Mouse (Mus musculus): Measurements from ENCODE around the gene Miga2. TPM values are rescaled to one million over a fixed set of nuclear protein-coding genes. Genes with fewer than 3 reads are reported as not detected.

Gene Miga2
- total RNA-seq (2021) (10 to 100 TPM; 74.2 to 90.3 TPM), polyA plus RNA-seq (2012; rRNA removed) (64.3 and 98.7 TPM in 2 replicates)
- long read RNA-seq, transcript Miga2-201 (16 exons, 3,381 nt), result major isoform, 35 of 77 reads
- long read RNA-seq, partial matches to known transcripts, result 11 of 77 reads
- long read RNA-seq, other reads (novel, unspliced or antisense), result 27 of 77 reads

DNA sequence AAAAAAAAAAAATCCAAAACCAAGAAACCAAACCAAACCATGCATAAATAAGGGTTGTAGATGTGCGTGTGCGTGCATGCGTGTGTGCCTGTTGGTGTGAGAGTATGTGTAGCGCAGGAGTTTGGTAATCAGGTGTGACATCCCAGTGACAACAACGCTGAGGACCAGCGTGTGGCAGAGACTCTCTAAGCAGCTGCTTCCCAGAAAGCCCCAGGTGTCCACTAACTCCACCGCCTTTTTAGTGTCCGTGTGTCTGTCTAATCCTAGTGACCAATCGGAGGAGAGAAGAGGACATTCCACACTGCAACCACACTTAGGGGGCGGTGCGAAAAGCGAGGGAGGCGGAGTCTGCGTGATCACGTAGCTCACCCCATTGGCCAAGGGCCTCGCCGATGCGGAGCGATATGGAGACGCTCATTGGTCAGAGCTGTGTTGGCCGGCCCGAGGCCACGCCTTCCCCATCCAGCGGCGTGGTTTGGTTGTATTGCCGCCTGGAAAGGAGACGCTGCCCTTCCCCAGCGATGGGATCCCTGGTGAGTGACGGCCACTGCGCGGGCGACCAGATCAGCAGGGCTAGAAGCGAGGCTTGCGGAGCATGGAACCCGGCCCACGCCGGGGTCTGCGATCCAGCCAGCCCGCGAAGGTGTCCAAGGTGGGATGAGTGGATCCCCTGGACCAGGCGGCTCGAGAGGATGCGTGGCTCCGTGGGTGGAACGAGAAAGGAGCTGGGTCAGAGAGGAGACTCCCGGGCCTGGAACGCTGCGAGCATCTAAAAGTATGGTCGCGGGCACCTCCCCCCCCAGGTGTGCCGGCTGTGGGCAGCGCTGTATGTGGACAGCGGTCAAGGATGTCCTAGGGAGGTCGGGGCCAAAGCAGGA lies at the start of gene Miga2:
Gene Miga2 (plus strand): TSS at position 461 of the 878 bp plus-strand sequence.
- peak; percentile 98 to 99 for DNase-seq
- peak; percentile 90 for TF ChIP-seq POLR2A (IDR thresholded peaks at IDR 0.05; ENCODE audit: insufficient read depth, low read depth, low read length)
- peak; percentile 22 for TF ChIP-seq CTCF (IDR thresholded peaks at IDR 0.05)
- TF ChIP-seq EP300 (IDR thresholded peaks at IDR 0.05; ENCODE audit: insufficient read depth, low read depth, low read length), result peak; percentile 29; the same call in 1 of the 2 replicates
- H3K27ac ChIP-seq, result peak within 1 kb of the TSS; percentile 93
- H3K79me2 ChIP-seq (replicated peaks; ENCODE audit: control insufficient read depth, insufficient read depth, low read length), result no peaks in the 10 kb centered on the region
- WGBS, result under 1% methylated on average over 54 of the region's 54 CpGs
- H3K36me3 ChIP-seq (ENCODE audit: control insufficient read depth, insufficient read depth, low read length), result no peaks in the 10 kb centered on the region
- peaks cover 4% of the 10 kb centered on the region for H3K4me1 ChIP-seq (ENCODE audit: control insufficient read depth, insufficient read depth, low read length)
- H3K9ac ChIP-seq (ENCODE audit: low read depth, low read length), result peak within 1 kb of the TSS; percentile 76
- no peaks in the 10 kb centered on the region for H3K27me3 ChIP-seq (ENCODE audit: control insufficient read depth, insufficient read depth, low read length)
- intact Hi-C loops (cut with DNase I), result loop anchor here (2.0 kb wide), 2 partner anchors 27 to 51 kb away; partner anchors contain the start of gene Crat
- H3K4me3 ChIP-seq, result peak within 1 kb of the TSS; percentile 99

DNA sequence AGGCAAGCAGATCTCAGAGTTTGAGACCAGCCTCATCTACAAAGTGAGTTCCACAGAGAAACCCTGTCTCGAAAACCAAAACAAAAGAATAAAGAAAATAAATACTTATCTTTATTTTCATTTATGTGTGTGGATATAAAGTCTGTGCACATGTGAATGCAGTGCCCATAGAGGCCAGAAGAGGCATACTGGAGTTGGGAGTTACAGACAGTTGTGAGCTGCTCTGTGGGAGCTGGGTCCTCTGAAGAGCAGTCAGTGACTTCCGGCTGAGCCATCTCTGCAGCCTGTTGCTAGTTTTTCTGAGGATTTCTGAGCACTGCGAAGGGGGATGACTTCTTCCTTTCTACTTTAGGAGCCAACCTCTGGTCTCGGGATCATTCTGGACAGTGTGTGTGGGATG lies 47.9 kb upstream of the Miga2 start:
- intact Hi-C loops (cut with DNase I), result no loop called here
- DNase-seq, result no peak
- H3K36me3 ChIP-seq (ENCODE audit: control insufficient read depth, insufficient read depth, low read length), result no peaks in the 10 kb centered on the region

DNA sequence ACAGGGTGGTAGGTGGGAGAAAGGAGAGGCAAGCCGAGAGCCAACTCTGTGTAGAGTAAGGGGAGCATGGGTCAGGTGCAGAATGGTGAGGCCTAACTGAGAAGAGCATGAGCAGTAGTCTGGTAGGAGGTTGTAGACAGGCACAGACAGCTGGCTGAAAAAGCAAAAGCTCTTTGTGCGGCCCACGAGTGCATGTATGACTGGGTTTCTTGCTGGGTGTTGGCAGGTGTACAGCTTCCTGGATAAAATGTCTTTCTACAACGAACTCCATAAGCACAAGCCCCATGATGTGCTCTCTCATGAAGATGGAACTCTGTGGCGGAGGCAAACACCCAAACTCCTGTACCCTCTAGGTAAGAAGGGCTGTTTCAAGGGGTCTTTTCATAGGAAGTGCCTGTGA lies 47.1 kb upstream of the Miga2 start:
- Histone ChIP-seq H3K79me2 (replicated peaks; ENCODE audit: control insufficient read depth, insufficient read depth, low read length) (no peaks in the 10 kb centered on the region), H3K4me3 (no peak overlapping the region), H3K4me1 (ENCODE audit: control insufficient read depth, insufficient read depth, low read length) (no peaks in the 10 kb centered on the region), H3K27ac (no peak overlapping the region), H3K27me3 (ENCODE audit: control insufficient read depth, insufficient read depth, low read length) (no peaks in the 10 kb centered on the region), H3K9ac (ENCODE audit: low read depth, low read length) (no peak overlapping the region), H3K36me3 (ENCODE audit: control insufficient read depth, insufficient read depth, low read length) (no peaks in the 10 kb centered on the region)
- no peak for TF ChIP-seq EP300 (IDR thresholded peaks at IDR 0.05; ENCODE audit: insufficient read depth, low read depth, low read length)
- no peak for TF ChIP-seq CTCF (IDR thresholded peaks at IDR 0.05)
- TF ChIP-seq POLR2A (IDR thresholded peaks at IDR 0.05; ENCODE audit: insufficient read depth, low read depth, low read length), result no peak
- no peak for DNase-seq
- intact Hi-C loops (cut with DNase I), result no loop called here
- 93% methylated on average over 5 of the region's 5 CpGs for WGBS

More for the DNA sequence above, 47.9 kb upstream of the Miga2 start:
- no peak for TF ChIP-seq POLR2A (IDR thresholded peaks at IDR 0.05; ENCODE audit: insufficient read depth, low read depth, low read length)
- TF ChIP-seq CTCF (IDR thresholded peaks at IDR 0.05), result peak; percentile 22; the same call in 1 of the 2 replicates
- WGBS, result 93% methylated on average over 4 of the region's 4 CpGs
- no peak overlapping the region for H3K4me3 ChIP-seq
- no peaks in the 10 kb centered on the region for H3K79me2 ChIP-seq (replicated peaks; ENCODE audit: control insufficient read depth, insufficient read depth, low read length)
- H3K27me3 ChIP-seq (ENCODE audit: control insufficient read depth, insufficient read depth, low read length), result no peaks in the 10 kb centered on the region
- no peak overlapping the region for H3K27ac ChIP-seq
- no peaks in the 10 kb centered on the region for H3K4me1 ChIP-seq (ENCODE audit: control insufficient read depth, insufficient read depth, low read length)
- H3K9ac ChIP-seq (ENCODE audit: low read depth, low read length), result no peak overlapping the region

DNA sequence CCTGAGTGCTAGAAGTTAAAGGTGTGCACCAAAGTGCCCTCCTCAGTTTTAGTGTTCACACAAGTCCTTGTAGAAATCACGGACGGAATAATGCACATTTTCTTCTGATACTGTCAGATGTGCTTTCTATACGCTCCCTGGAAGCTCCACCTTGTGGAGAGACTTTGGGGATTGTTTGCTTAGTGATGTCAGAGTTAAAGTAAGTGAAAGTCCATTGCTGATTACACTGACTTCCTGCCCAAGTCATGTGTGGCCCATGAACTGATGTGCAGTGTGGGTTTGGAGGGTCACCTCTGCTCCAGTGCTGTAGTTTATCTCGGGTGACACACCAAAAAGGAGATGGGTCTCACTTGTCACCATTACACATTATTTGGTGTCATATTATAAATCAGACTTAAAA lies 44.8 kb upstream of the Miga2 start:
- no peak for DNase-seq
- H3K79me2 ChIP-seq (replicated peaks; ENCODE audit: control insufficient read depth, insufficient read depth, low read length), result no peaks in the 10 kb centered on the region
- intact Hi-C loops (cut with DNase I), result no loop called here
- H3K36me3 ChIP-seq (ENCODE audit: control insufficient read depth, insufficient read depth, low read length), result no peaks in the 10 kb centered on the region
- H3K4me3 ChIP-seq, result no peak overlapping the region
- H3K27me3 ChIP-seq (ENCODE audit: control insufficient read depth, insufficient read depth, low read length), result no peaks in the 10 kb centered on the region
- no peak overlapping the region for H3K9ac ChIP-seq (ENCODE audit: low read depth, low read length)
- 73% methylated on average over 4 of the region's 4 CpGs for WGBS
- no peak overlapping the region for H3K27ac ChIP-seq
- no peaks in the 10 kb centered on the region for H3K4me1 ChIP-seq (ENCODE audit: control insufficient read depth, insufficient read depth, low read length)
- TF ChIP-seq EP300 (IDR thresholded peaks at IDR 0.05; ENCODE audit: insufficient read depth, low read depth, low read length), result no peak
- no peak for TF ChIP-seq POLR2A (IDR thresholded peaks at IDR 0.05; ENCODE audit: insufficient read depth, low read depth, low read length)
- no peak for TF ChIP-seq CTCF (IDR thresholded peaks at IDR 0.05)

DNA sequence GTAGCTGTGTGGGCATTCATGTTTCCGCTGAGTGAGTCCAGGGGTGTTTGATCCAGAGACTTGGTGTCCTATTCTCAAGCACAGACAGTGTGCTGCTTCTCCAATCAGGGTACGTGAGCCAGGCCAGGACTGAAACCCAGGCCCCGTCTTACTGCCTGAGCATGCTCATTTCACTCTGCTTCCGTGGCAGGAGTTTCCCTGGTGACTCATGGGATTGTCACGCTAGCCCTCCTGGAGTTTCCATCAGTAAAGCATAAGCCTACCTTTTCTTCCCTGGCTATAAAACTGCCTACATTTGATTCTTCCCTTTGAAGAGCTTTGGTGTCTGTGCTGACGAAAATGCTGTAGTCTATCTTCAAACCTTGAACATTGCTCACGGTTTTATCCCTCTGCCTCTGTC lies 40.9 kb upstream of the Miga2 start:
- intact Hi-C loops (cut with DNase I), result no loop called here
- TF ChIP-seq POLR2A (IDR thresholded peaks at IDR 0.05; ENCODE audit: insufficient read depth, low read depth, low read length), result no peak
- TF ChIP-seq EP300 (IDR thresholded peaks at IDR 0.05; ENCODE audit: insufficient read depth, low read depth, low read length), result no peak
- TF ChIP-seq CTCF (IDR thresholded peaks at IDR 0.05), result no peak
- H3K27me3 ChIP-seq (ENCODE audit: control insufficient read depth, insufficient read depth, low read length), result no peaks in the 10 kb centered on the region
- no peak overlapping the region for H3K9ac ChIP-seq (ENCODE audit: low read depth, low read length)
- H3K27ac ChIP-seq, result no peak overlapping the region
- no peak for DNase-seq
- H3K4me3 ChIP-seq, result no peak overlapping the region
- WGBS, result 85% methylated on average over 7 of the region's 7 CpGs
- no peaks in the 10 kb centered on the region for H3K4me1 ChIP-seq (ENCODE audit: control insufficient read depth, insufficient read depth, low read length)
- no peaks in the 10 kb centered on the region for H3K79me2 ChIP-seq (replicated peaks; ENCODE audit: control insufficient read depth, insufficient read depth, low read length)
- no peaks in the 10 kb centered on the region for H3K36me3 ChIP-seq (ENCODE audit: control insufficient read depth, insufficient read depth, low read length)

DNA sequence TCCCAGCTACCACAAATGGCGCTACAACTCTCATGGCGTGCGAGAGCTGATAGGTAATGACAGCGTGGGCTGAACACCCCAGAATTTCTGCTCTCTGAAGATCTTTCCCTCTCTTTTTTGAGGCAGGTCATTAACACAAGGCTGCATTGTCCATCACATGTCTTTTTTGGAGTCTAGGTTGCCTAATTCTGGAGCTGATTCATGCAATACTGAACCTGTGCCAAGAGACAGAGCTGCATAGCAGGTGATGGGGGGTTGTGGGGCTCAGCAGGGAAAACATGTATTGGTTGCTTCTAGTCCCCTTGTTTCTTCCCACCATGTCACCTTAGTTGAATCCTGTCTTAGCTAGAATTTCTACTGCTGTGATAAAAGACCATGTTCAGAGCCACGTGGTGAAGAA lies 38.7 kb upstream of the Miga2 start:
- no peaks in the 10 kb centered on the region for H3K27me3 ChIP-seq (ENCODE audit: control insufficient read depth, insufficient read depth, low read length)
- H3K79me2 ChIP-seq (replicated peaks; ENCODE audit: control insufficient read depth, insufficient read depth, low read length), result no peaks in the 10 kb centered on the region
- no peaks in the 10 kb centered on the region for H3K4me1 ChIP-seq (ENCODE audit: control insufficient read depth, insufficient read depth, low read length)
- H3K9ac ChIP-seq (ENCODE audit: low read depth, low read length), result no peak overlapping the region
- 94% methylated on average over 5 of the region's 5 CpGs for WGBS
- TF ChIP-seq CTCF (IDR thresholded peaks at IDR 0.05), result no peak
- TF ChIP-seq EP300 (IDR thresholded peaks at IDR 0.05; ENCODE audit: insufficient read depth, low read depth, low read length), result no peak
- no peak for TF ChIP-seq POLR2A (IDR thresholded peaks at IDR 0.05; ENCODE audit: insufficient read depth, low read depth, low read length)
- intact Hi-C loops (cut with DNase I), result no loop called here
- DNase-seq, result no peak
- H3K4me3 ChIP-seq, result no peak overlapping the region
- no peaks in the 10 kb centered on the region for H3K36me3 ChIP-seq (ENCODE audit: control insufficient read depth, insufficient read depth, low read length)
- no peak overlapping the region for H3K27ac ChIP-seq

All from heart, adult 2 months (tissue).